Mouse (Mus musculus) kidney, embryonic 16.5 days (tissue): ENCODE measurements around the gene Gm20683. TPM values are rescaled to one million over a fixed set of nuclear protein-coding genes. Genes with fewer than 3 reads are reported as not detected.

ENCODE experiments used
- ATAC-seq: fragments of 200-750 bp; cut with Nextera tagmentation; 2 replicates; pipeline ENCODE4 v1.8.0; 2017; ENCODE audit warnings: moderate TSS enrichment; ENCODE audit not compliant: low FRiP score, low TSS enrichment
- H3K27ac ChIP-seq: fragments of 300-500 bp; sonication (generic); 2 replicates; pipeline ENCODE4 v1.5.1; 2014; ENCODE audit warnings: low read length
- H3K27me3 ChIP-seq: fragments of 300-500 bp; sonication (generic); 2 replicates; pipeline ENCODE4 v1.6.1; 2014; ENCODE audit warnings: low read length, control low read depth, mixed read lengths; ENCODE audit not compliant: insufficient read depth
- H3K36me3 ChIP-seq: fragments of 300-500 bp; sonication (generic); 2 replicates; pipeline ENCODE4 v1.6.1; 2014; ENCODE audit warnings: low read length, control low read depth, mixed read lengths; ENCODE audit not compliant: insufficient read depth
- H3K4me1 ChIP-seq: fragments of 300-500 bp; sonication (generic); 2 replicates; pipeline ENCODE4 v1.6.1; 2014; ENCODE audit warnings: low read length, control low read depth, mixed read lengths; ENCODE audit not compliant: insufficient read depth
- H3K4me2 ChIP-seq: fragments of 300-500 bp; sonication (generic); replicated peaks from 2 replicates; pipeline ENCODE4 v1.6.1; 2014; ENCODE audit warnings: low read depth, low read length
- H3K4me3 ChIP-seq: fragments of 300-500 bp; sonication (generic); 2 replicates; pipeline ENCODE4 v1.5.1; 2014; ENCODE audit warnings: mild to moderate bottlenecking, low read length
- H3K9ac ChIP-seq: fragments of 300-500 bp; sonication (generic); replicated peaks from 2 replicates; pipeline ENCODE4 v1.6.1; 2014; ENCODE audit warnings: low read length
- H3K9me3 ChIP-seq: fragments of 300-500 bp; sonication (generic); 2 replicates; pipeline ENCODE4 v1.6.1; 2016; ENCODE audit warnings: low read length, control low read depth
- WGBS: fragments of 180-500 bp; shearing (Covaris S2); extraction: QIAGEN DNeasy Blood & Tissue Kit; methylation state at CpG from one replicate; pipeline ENCODE4 v1.1.7; 2014; 5-methylcytosine and 5-hydroxymethylcytosine counted together
- polyA plus RNA-seq: library from polyadenylated mRNA; unstranded; fragments of >200 nt; fragmentation: Nextera tagmentation; extraction: Ambion mirVana; gene quantifications from 2 replicates; pipeline ENCODE4 v1.2.1, GENCODE M21; 2015

Gene Gm20683
- polyA plus RNA-seq, 1 experiment from 2014 or later, result 4.3 TPM

- 7% methylated on average over 7 of the region's 7 CpGs for WGBS
- Histone ChIP-seq H3K4me3 (peak overlapping the region; percentile 96), H3K36me3 (peaks cover 14% of the 10 kb centered on the region), H3K27me3 (no peaks in the 10 kb centered on the region), H3K4me1 (peaks cover 15% of the 10 kb centered on the region), H3K9ac (peak overlapping the region; percentile 85), H3K9me3 (no peaks in the 10 kb centered on the region), H3K27ac (peak overlapping the region; percentile 88), H3K4me2 (peak overlapping the region; percentile 94)
- ATAC-seq, result 0 out of 2 replicates have a peak, but pooled peaks have one; percentile 2
These were observed 25.9 kb upstream of the Gm20683 start for GRCm38 (mm10) chr17:25867509-25867835.

GRCm38 (mm10) chr17:25866172-25866571 is 24.6 kb upstream of the Gm20683 start:
- WGBS, result 95% methylated on average over 3 of the region's 3 CpGs

GRCm38 (mm10) chr17:25865288-25865687 is 23.7 kb upstream of the Gm20683 start:
- Histone ChIP-seq H3K27me3 (no peaks in the 10 kb centered on the region), H3K4me2 (no peak overlapping the region), H3K4me1 (peaks cover 29% of the 10 kb centered on the region), H3K9me3 (no peaks in the 10 kb centered on the region), H3K36me3 (peaks cover 14% of the 10 kb centered on the region), H3K27ac (no peak overlapping the region), H3K4me3 (no peak overlapping the region), H3K9ac (no peak overlapping the region)
- no peak for ATAC-seq
- WGBS, result 85% methylated on average over 11 of the region's 11 CpGs

More at GRCm38 (mm10) chr17:25866172-25866571, 24.6 kb upstream of the Gm20683 start:
- Histone ChIP-seq H3K4me2 (no peak overlapping the region), H3K27me3 (no peaks in the 10 kb centered on the region), H3K9ac (0 out of 2 replicates have a peak overlapping the region, but pooled peaks have one; percentile 26), H3K4me1 (peaks cover 23% of the 10 kb centered on the region), H3K36me3 (peaks cover 14% of the 10 kb centered on the region), H3K4me3 (no peak overlapping the region), H3K27ac (no peak overlapping the region), H3K9me3 (no peaks in the 10 kb centered on the region)
- no peak for ATAC-seq

DNA sequence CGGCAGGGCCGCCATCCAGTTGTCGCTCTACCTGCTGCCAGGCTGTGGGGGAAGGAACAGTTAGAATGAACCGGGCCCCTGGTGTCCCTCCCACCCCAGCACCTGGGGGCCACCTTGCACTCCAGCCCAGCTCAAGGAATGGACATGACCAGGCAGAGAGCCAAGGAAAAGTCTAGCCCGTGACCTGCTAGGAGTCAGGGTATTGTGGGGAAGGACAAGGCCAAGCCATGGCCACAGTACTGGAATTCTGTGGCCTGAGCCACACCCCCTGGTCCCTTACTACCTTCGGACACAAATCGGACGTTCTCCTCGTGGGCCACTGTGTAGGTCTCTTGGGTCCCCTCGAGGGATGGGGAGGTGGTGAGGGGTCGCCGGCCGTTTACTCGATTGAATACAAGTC is 22.7 kb upstream of the Gm20683 start:
- 87% methylated on average over 14 of the region's 14 CpGs for WGBS
- Histone ChIP-seq H3K27ac (no peak overlapping the region), H3K4me2 (no peak overlapping the region), H3K4me3 (no peak overlapping the region), H3K9ac (no peak overlapping the region), H3K36me3 (peaks cover 14% of the 10 kb centered on the region), H3K27me3 (no peaks in the 10 kb centered on the region), H3K4me1 (peaks cover 31% of the 10 kb centered on the region), H3K9me3 (no peaks in the 10 kb centered on the region)
- no peak for ATAC-seq

DNA sequence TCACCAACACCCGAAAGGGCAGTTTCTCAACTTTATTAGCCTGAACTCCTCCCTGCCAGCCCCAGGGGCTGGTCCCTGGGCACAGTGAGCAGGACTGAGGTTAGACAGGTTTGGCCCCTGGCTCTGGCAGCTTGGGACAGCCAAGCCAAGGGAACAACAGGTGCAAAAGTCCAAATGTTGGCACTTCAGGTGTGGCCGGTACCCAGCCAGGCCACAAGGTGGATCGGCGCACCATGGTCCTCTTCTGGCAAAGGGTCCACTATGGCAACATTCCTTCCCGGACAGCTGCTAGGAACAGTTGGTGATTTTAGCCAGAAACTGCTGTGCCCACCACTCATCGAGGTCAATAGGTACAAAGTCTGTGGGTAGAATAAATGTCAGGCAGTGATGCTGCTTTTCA is 22.1 kb upstream of the Gm20683 start:
- Histone ChIP-seq H3K4me1 (peaks cover 27% of the 10 kb centered on the region), H3K9me3 (no peaks in the 10 kb centered on the region), H3K9ac (no peak overlapping the region), H3K36me3 (peaks cover 14% of the 10 kb centered on the region), H3K27me3 (no peaks in the 10 kb centered on the region), H3K27ac (no peak overlapping the region), H3K4me3 (no peak overlapping the region), H3K4me2 (no peak overlapping the region)
- 89% methylated on average over 6 of the region's 6 CpGs for WGBS
- no peak for ATAC-seq

GRCm38 (mm10) chr17:25861704-25862612 is 20.4 kb upstream of the Gm20683 start:
- H3K36me3 ChIP-seq, result peaks cover 14% of the 10 kb centered on the region
- no peaks in the 10 kb centered on the region for H3K27me3 ChIP-seq
- H3K4me1 ChIP-seq, result peaks cover 17% of the 10 kb centered on the region
- peak overlapping the region; percentile 89 for H3K27ac ChIP-seq
- H3K4me3 ChIP-seq, result peak overlapping the region; percentile 65
- peak overlapping the region; percentile 93 for H3K9ac ChIP-seq
- peak overlapping the region; percentile 95 for H3K4me2 ChIP-seq
- WGBS, result 13% methylated on average over 6 of the region's 6 CpGs
- ATAC-seq, result peak; percentile 29
- H3K9me3 ChIP-seq, result no peaks in the 10 kb centered on the region

DNA sequence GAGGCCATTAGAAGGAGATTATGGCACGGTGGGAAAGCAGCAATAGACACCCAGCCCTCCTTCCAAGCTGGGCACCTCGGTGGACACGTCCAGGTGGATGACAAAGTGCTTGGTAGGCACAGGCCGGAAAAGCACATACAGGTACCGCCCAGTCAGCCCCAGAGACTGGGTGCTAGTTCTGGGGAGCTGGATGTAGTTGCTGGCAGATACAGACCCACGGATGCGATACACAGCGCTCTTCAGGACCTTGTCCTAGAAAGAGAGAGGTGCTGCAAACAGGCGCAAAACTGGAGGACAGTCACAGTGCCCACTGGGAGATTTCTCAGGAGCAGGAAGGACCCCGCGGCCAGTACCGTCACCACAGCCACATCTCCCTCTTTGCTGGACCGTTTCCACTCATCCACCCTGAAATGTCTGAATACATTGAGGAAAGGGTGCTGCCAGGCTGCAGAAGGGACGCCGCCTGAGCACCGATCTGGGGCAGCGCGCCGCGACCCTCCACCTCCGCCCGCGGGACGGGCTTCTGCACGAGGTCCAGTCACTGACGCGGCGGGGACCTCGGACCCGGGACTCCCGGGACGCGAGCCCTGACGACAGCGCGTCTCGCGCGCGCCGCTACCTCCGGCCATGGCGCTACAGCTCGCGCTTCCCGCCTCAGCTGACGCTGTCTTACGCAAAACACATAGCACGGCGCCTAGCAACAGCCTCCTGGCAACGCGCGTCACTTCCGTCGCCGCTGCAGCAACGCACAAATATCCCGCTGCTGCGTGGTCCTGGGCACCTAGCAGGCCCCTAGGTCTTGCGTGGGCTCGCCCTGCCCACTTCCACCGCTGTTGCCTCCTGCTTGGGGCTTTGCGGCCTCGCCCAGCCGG is 19.5 kb upstream of the Gm20683 start, which contains the start of gene Wdr90:
Wdr90 (minus strand) TSS at position 670 of the 872 bp plus-strand sequence.
- peak; percentile 93 for ATAC-seq
- WGBS, result 3% methylated on average over 65 of the region's 65 CpGs
- peaks cover 9% of the 10 kb centered on the region for H3K36me3 ChIP-seq
- H3K4me3 ChIP-seq, result peak within 1 kb of the TSS; percentile 65
- H3K27me3 ChIP-seq, result no peaks in the 10 kb centered on the region
- H3K4me1 ChIP-seq, result peaks cover 17% of the 10 kb centered on the region
- no peaks in the 10 kb centered on the region for H3K9me3 ChIP-seq
- peak within 1 kb of the TSS; percentile 95 for H3K4me2 ChIP-seq
- peak within 1 kb of the TSS; percentile 89 for H3K27ac ChIP-seq
- H3K9ac ChIP-seq, result peak within 1 kb of the TSS; percentile 93

GRCm38 (mm10) chr17:25860229-25860628 is 18.7 kb upstream of the Gm20683 start:
- peak overlapping the region; percentile 65 for H3K4me3 ChIP-seq
- WGBS, result 84% methylated on average over 6 of the region's 6 CpGs
- no peaks in the 10 kb centered on the region for H3K9me3 ChIP-seq
- H3K4me1 ChIP-seq, result peaks cover 17% of the 10 kb centered on the region
- H3K27me3 ChIP-seq, result no peaks in the 10 kb centered on the region
- H3K9ac ChIP-seq, result peak overlapping the region; percentile 93
- H3K36me3 ChIP-seq, result peaks cover 8% of the 10 kb centered on the region
- peak overlapping the region; percentile 95 for H3K4me2 ChIP-seq
- no peak for ATAC-seq
- H3K27ac ChIP-seq, result no peak overlapping the region

- Histone ChIP-seq H3K9me3 (no peaks in the 10 kb centered on the region), H3K4me2 (peak within 1 kb of the TSS; percentile 81), H3K4me1 (peaks cover 16% of the 10 kb centered on the region), H3K27me3 (no peaks in the 10 kb centered on the region), H3K9ac (peak within 1 kb of the TSS; percentile 77), H3K36me3 (peaks cover 51% of the 10 kb centered on the region), H3K27ac (peak within 1 kb of the TSS; percentile 85), H3K4me3 (peak within 1 kb of the TSS; percentile 75)
- ATAC-seq, result peak; percentile 94
- 0% methylated on average over 21 of the region's 21 CpGs for WGBS
These were observed 2.9 kb upstream of the Gm20683 start, which contains the start of gene Rhot2 for GRCm38 (mm10) chr17:25844396-25844901. TSS of gene Rhot2 (minus strand) at chr17:25844851.
